Mouse (Mus musculus) heart, postnatal 0 days (tissue): ENCODE measurements at regions not wholly inside any gene's neighbourhood (a gene's known extent, or its start where the extent isn't known, plus 50 kb on each side); places are given as distances from the start of the nearest gene placed in this dataset.

Experiments
- ATAC-seq: fragments of 200-750 bp; cut with Nextera tagmentation; 2 replicates; pipeline ENCODE4 v1.8.0; 2017; ENCODE audit warnings: low read depth, moderate number of reproducible peaks, moderate library complexity; ENCODE audit not compliant: insufficient read depth
- DNase-seq: peaks from one replicate; pipeline ENCODE4 v3.0.0-alpha.2; 2016; ENCODE audit warnings: low spot score
- H3K27ac ChIP-seq: fragments of 300-500 bp; sonication (generic); 2 replicates; pipeline ENCODE4 v1.5.1; 2014; ENCODE audit warnings: low read depth, mild to moderate bottlenecking
- H3K27me3 ChIP-seq: fragments of 300-500 bp; sonication (generic); 2 replicates; pipeline ENCODE4 v1.6.1; 2014; ENCODE audit warnings: low read length, mixed read lengths; ENCODE audit not compliant: control insufficient read depth, insufficient read depth
- H3K36me3 ChIP-seq: fragments of 300-500 bp; sonication (generic); replicated peaks from 2 replicates; pipeline ENCODE4 v1.6.1; 2014; ENCODE audit warnings: low read length, mixed read lengths; ENCODE audit not compliant: control insufficient read depth, insufficient read depth
- H3K4me1 ChIP-seq: fragments of 300-500 bp; sonication (generic); 2 replicates; pipeline ENCODE4 v1.6.1; 2014; ENCODE audit warnings: antibody characterized with exemption; ENCODE audit not compliant: control insufficient read depth, insufficient read depth
- H3K4me2 ChIP-seq: fragments of 300-500 bp; sonication (generic); 2 replicates; pipeline ENCODE4 v1.6.1; 2014; ENCODE audit warnings: low read depth, mild to moderate bottlenecking, low read length, moderate library complexity
- H3K4me3 ChIP-seq: fragments of 300-500 bp; sonication (generic); 2 replicates; pipeline ENCODE4 v1.5.1; 2014; ENCODE audit warnings: low read depth, low read length
- H3K9ac ChIP-seq: fragments of 300-500 bp; sonication (generic); replicated peaks from 2 replicates; pipeline ENCODE4 v1.6.1; 2014; ENCODE audit warnings: low read depth, low read length, mixed read lengths
- H3K9me3 ChIP-seq: fragments of 300-500 bp; sonication (generic); replicated peaks from 2 replicates; pipeline ENCODE4 v1.6.1; 2016; ENCODE audit warnings: low read length; ENCODE audit not compliant: control insufficient read depth
- CTCF ChIP-seq: IDR thresholded peaks from 2 replicates; pipeline ENCODE4 v1.5.1; 2016; ENCODE audit warnings: antibody characterized with exemption, control low read depth, low read depth
- EP300 ChIP-seq: IDR thresholded peaks from 2 replicates; pipeline ENCODE4 v1.6.1; 2016; ENCODE audit warnings: antibody characterized with exemption, low read depth
- WGBS: fragments of 180-500 bp; shearing (Covaris S2); extraction: QIAGEN DNeasy Blood & Tissue Kit; methylation state at CpG from one replicate; pipeline ENCODE4 v1.1.7; 2014; 5-methylcytosine and 5-hydroxymethylcytosine counted together

DNA sequence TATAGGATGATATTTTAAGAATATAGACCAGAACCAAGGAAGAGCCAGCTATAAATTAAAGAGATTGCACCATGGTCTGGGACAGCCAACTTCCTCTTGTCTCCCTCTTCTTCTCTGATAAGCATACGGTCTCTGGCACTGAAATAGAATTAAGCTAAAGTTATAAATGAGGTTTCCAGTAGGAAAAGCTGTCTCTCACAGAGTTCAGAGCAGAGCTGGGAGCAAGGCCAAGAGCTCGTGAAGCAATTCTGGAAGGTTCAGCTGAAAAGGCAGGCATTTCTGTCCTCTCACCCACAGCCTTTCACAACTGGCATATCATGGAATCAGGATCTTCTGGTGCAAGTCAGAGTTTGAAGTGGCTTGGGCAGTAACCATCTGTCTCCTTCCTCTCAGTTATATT, 1247.8 kb downstream of the Agbl1 start:
- H3K9me3 ChIP-seq = no peaks in the 10 kb centered on the region
- TF ChIP-seq CTCF = no peak
- no peak for TF ChIP-seq EP300
- WGBS = 37% methylated on average over 2 of the region's 2 CpGs
- no peaks in the 10 kb centered on the region for H3K4me1 ChIP-seq
- H3K27me3 ChIP-seq = no peaks in the 10 kb centered on the region
- no peak overlapping the region for H3K27ac ChIP-seq
- H3K4me3 ChIP-seq = no peak overlapping the region
- no peak overlapping the region for H3K9ac ChIP-seq
- no peaks in the 10 kb centered on the region for H3K36me3 ChIP-seq
- no peak for ATAC-seq
- no peak for DNase-seq
- H3K4me2 ChIP-seq = no peak overlapping the region

DNA sequence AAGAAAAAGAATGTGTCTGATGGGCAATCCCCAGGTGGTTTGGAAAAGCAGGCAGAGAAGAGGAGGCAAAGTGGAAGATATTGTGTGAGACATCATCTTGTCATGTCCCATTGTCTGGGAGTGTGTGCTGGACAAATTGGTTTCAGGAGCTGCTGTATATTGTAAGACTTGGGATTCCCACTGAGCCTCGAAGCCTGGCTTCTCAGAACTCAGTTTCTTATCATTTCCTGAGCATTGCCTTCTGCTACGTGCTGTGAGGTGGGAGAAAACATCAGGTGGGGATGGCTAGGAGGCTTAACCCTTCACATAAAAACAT, 1216.3 kb downstream of the Agbl1 start:
- H3K9ac ChIP-seq = no peak overlapping the region
- ATAC-seq = no peak
- H3K36me3 ChIP-seq = no peaks in the 10 kb centered on the region
- no peaks in the 10 kb centered on the region for H3K4me1 ChIP-seq
- TF ChIP-seq EP300 (no peak), CTCF (no peak)
- 11% methylated on average over 2 of the region's 2 CpGs for WGBS
- H3K27ac ChIP-seq = no peak overlapping the region
- DNase-seq = no peak
- H3K4me2 ChIP-seq = no peak overlapping the region
- H3K27me3 ChIP-seq = no peaks in the 10 kb centered on the region
- H3K9me3 ChIP-seq = no peaks in the 10 kb centered on the region
- H3K4me3 ChIP-seq = no peak overlapping the region

DNA sequence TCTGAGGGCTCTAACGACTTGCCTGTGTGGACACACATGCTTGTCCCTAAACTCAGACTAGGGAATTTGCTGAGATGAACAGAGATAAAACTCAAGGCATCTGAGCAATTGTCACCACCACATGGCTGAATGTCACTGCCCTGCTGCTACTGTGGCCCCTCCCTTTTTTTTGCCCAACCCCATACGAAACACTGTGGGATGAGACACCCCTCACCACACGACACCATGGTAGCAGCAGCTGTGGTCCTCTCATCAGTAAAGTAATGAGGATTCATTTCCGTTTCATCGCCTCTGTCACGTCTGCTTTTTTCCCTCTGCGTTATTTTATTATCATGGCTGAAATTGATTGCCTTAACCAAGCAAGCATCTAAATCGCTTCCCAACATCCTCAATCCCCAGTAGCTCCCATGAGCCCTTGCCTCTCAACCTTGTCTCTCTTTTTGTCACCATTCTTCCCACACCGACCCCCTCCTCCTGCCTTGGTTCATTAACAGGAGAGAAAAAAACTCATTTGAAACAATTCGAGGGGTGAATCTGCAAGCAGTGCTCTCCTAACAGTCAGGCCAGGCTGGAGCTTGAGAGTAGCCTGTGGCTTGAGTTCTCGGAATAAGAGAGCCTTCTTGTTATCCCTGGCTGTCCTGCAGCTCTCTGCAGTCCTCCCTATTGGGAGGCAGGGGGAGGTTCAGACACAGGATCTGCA, 1215.8 kb downstream of the Agbl1 start:
- no peak for ATAC-seq
- TF ChIP-seq EP300 = no peak

DNA sequence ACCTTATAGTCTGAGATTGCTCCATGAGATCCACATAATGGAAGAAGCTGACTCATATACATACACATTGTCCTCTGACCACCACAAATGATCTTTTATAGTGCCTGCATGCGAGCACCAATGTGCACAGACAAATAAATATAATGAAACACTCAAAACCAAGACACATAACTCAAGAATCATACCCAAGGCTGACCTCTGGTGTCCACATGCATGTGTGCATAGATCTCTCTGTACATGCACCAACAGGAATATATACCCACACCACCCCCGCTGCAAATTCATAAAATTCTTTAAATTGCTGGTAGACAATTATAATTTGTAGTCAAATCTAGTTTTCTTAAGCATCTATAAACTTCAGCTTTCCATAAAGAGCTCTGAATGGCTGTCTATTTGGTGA, 1211.9 kb downstream of the Agbl1 start:
- no peaks in the 10 kb centered on the region for H3K4me1 ChIP-seq
- no peak overlapping the region for H3K9ac ChIP-seq
- no peak overlapping the region for H3K4me2 ChIP-seq
- DNase-seq (no peak), ATAC-seq (no peak)
- no peaks in the 10 kb centered on the region for H3K36me3 ChIP-seq
- H3K27ac ChIP-seq = no peak overlapping the region
- no peak for TF ChIP-seq EP300
- peak; percentile 20; the same call in 1 of the 2 replicates for TF ChIP-seq CTCF
- H3K9me3 ChIP-seq = no peaks in the 10 kb centered on the region
- 54% methylated on average over 2 of the region's 2 CpGs for WGBS
- H3K4me3 ChIP-seq = no peak overlapping the region
- H3K27me3 ChIP-seq = no peaks in the 10 kb centered on the region

More for the DNA sequence above, 1215.8 kb downstream of the Agbl1 start:
- Histone ChIP-seq H3K9ac (no peak overlapping the region), H3K4me2 (no peak overlapping the region), H3K36me3 (no peaks in the 10 kb centered on the region), H3K4me1 (no peaks in the 10 kb centered on the region), H3K9me3 (no peaks in the 10 kb centered on the region), H3K27ac (no peak overlapping the region), H3K27me3 (no peaks in the 10 kb centered on the region), H3K4me3 (no peak overlapping the region)
- DNase-seq = no peak
- WGBS = 59% methylated on average over 11 of the region's 11 CpGs

DNA sequence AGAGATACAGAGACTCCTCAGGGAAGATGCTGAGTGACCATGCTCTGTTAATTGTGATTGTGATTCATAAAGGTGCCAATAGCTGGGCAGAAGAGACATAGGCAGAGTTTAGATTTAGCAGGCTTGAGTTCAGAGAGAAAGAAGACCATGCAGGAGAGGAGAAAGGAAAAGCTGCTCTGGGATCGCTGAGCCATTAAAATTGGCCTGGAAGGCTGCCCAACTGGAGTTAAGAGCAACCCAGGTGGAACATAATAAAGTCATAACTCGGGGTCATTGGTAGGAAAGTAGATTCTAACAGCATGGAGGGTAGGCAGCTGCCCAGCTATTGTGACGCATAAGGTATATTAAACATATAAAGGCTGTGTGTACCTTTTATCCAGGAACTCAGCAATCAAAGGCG, 1183.9 kb downstream of the Agbl1 start:
- WGBS = 70% methylated on average over 4 of the region's 4 CpGs
- no peak overlapping the region for H3K4me3 ChIP-seq

More for the DNA sequence above, 1183.9 kb downstream of the Agbl1 start:
- Histone ChIP-seq H3K9me3 (no peaks in the 10 kb centered on the region), H3K9ac (no peak overlapping the region), H3K27me3 (no peaks in the 10 kb centered on the region), H3K4me1 (no peaks in the 10 kb centered on the region), H3K4me2 (no peak overlapping the region), H3K36me3 (no peaks in the 10 kb centered on the region), H3K27ac (no peak overlapping the region)
- ATAC-seq (no peak), DNase-seq (no peak)
- TF ChIP-seq EP300 (no peak), CTCF (no peak)
